Mouse (Mus musculus): ENCODE results near the gene Foxn3. TPM values are rescaled to one million over a fixed set of nuclear protein-coding genes. Genes with fewer than 3 reads are reported as not detected.
A peak's percentile ranks its signal among the peaks of the same experiment; 100 is the strongest.

The Foxn3 gene
- total and polyA plus RNA-seq, 3 experiments = 9.7 to 26.8 (median 11.0) TPM

- dilution Hi-C loops (cut with MboI; ENCODE audit: extremely low pct_ligation_motif_present, extremely low pct_unique_long_range_greater_than_20kb, low sequenced_read_pairs) (no loop called here), in situ Hi-C loops (cut with MboI; ENCODE audit: low pct_ligation_motif_present, low pct_unique_long_range_greater_than_20kb, low sequenced_read_pairs) (loop anchor here (5.0 kb wide), 1 partner anchor 66 kb away; no protein-coding TSS in a partner anchor)
- H3K9ac ChIP-seq (ENCODE audit: insufficient read depth, low read depth) = peak overlapping the region; percentile 86
- H3K79me2 ChIP-seq (replicated peaks; ENCODE audit: control insufficient read depth, extremely low read depth, insufficient read depth, poor library complexity, severe bottlenecking) = peaks cover 37% of the 10 kb centered on the region
- peak overlapping the region; percentile 99 for H3K4me2 ChIP-seq (ENCODE audit: insufficient read depth, low read depth, poor library complexity, severe bottlenecking)
- no peaks in the 10 kb centered on the region for H3K9me3 ChIP-seq (replicated peaks; ENCODE audit: low read length)
- H3K36me3 ChIP-seq (replicated peaks in 1 of 2; ENCODE audit: control insufficient read depth in 1 of 2, insufficient read depth in 1 of 2, low read length in 1 of 2) = peaks cover 0 to 27% of the 10 kb centered on the region in 2 experiments
- H3K4me1 ChIP-seq (ENCODE audit: control insufficient read depth in 1 of 2, insufficient read depth in 2 of 2) = peaks cover 0 to 31% of the 10 kb centered on the region in 2 experiments; a peak in 2 of 4 replicates
- peak; percentile 92 for DNase-seq (ENCODE audit: extremely low read depth)
- no peaks in the 10 kb centered on the region for H3K27me3 ChIP-seq (replicated peaks)
- peak overlapping the region; percentile 67 to 93 (median 78) for H3K4me3 ChIP-seq (replicated peaks in 1 of 3; ENCODE audit: low read depth in 2 of 3, low read length in 2 of 3, poor library complexity in 1 of 3)
- H3K27ac ChIP-seq (ENCODE audit: insufficient read depth, low read depth) = peak overlapping the region; percentile 90; the same call in 1 of the 2 replicates
- TF ChIP-seq ZNF384 (IDR thresholded peaks at IDR 0.05; ENCODE audit: low read depth, low read length) (peak; percentile 89), BHLHE40 (IDR thresholded peaks at IDR 0.05; ENCODE audit: low read depth, low read length) (peak; percentile 72; the same call in 1 of the 2 replicates), CHD2 (IDR thresholded peaks at IDR 0.05; ENCODE audit: low read length) (peak; percentile 84), SIN3A (IDR thresholded peaks at IDR 0.05; ENCODE audit: low read length) (peak; percentile 89; the same call in 1 of the 2 replicates), MEF2A (IDR thresholded peaks at IDR 0.05; ENCODE audit: borderline replicate concordance, low read depth, low read length) (peak; percentile 68; the same call in 1 of the 2 replicates), MAX (IDR thresholded peaks at IDR 0.05; ENCODE audit: low read length) (peak; percentile 1; the same call in 1 of the 2 replicates), ELF1 (IDR thresholded peaks at IDR 0.05; ENCODE audit: low read depth, low read length) (peak; percentile 55; the same call in 1 of the 2 replicates), IRF4 (IDR thresholded peaks at IDR 0.05; ENCODE audit: low read depth, low read length) (0 out of 2 replicates have a peak, but pooled peaks have one; percentile 46), KAT2A (IDR thresholded peaks at IDR 0.05; ENCODE audit: insufficient replicate concordance, low read length) (no peak), POLR2A (IDR thresholded peaks at IDR 0.05; ENCODE audit: low read depth, low read length) (peak; percentile 2; the same call in 1 of the 2 replicates), TCF12 (IDR thresholded peaks at IDR 0.05; ENCODE audit: low read depth, low read length) (peak; percentile 50; the same call in 1 of the 2 replicates), MXI1 (IDR thresholded peaks at IDR 0.05; ENCODE audit: low read depth, low read length) (peak; percentile 91), ETS1 (conservative IDR thresholded peaks at IDR 0.05; ENCODE audit: low read depth, low read length) (peak; percentile 88), NELFE (IDR thresholded peaks at IDR 0.05; ENCODE audit: low read depth, low read length) (no peak), TBP (conservative IDR thresholded peaks at IDR 0.05; ENCODE audit: low read depth, low read length) (peak; percentile 58; the same call in 1 of the 2 replicates), MAFK (IDR thresholded peaks at IDR 0.05; ENCODE audit: insufficient replicate concordance, low read length) (no peak)
These were observed 2.0 kb downstream of the Foxn3 start for GRCm38 (mm10) chr12:99561333-99561766.

- dilution Hi-C loops (cut with MboI; ENCODE audit: extremely low pct_ligation_motif_present, extremely low pct_unique_long_range_greater_than_20kb, low sequenced_read_pairs) = no loop called here
- Histone ChIP-seq H3K4me2 (ENCODE audit: insufficient read depth, low read depth, poor library complexity, severe bottlenecking) (peak overlapping the region; percentile 99), H3K79me2 (replicated peaks; ENCODE audit: control insufficient read depth, extremely low read depth, insufficient read depth, poor library complexity, severe bottlenecking) (peaks cover 37% of the 10 kb centered on the region), H3K27me3 (replicated peaks) (no peaks in the 10 kb centered on the region), H3K9me3 (replicated peaks; ENCODE audit: low read length) (no peaks in the 10 kb centered on the region), H3K27ac (ENCODE audit: insufficient read depth, low read depth) (peak overlapping the region; percentile 90), H3K4me3 (replicated peaks in 1 of 3; ENCODE audit: low read depth in 2 of 3, low read length in 2 of 3, poor library complexity in 1 of 3) (peak overlapping the region; percentile 17 to 78 (median 36)), H3K36me3 (replicated peaks in 1 of 2; ENCODE audit: control insufficient read depth in 1 of 2, insufficient read depth in 1 of 2, low read length in 1 of 2) (peaks cover 3 to 32% of the 10 kb centered on the region in 2 experiments), H3K4me1 (ENCODE audit: control insufficient read depth in 1 of 2, insufficient read depth in 2 of 2) (peaks cover 0 to 31% of the 10 kb centered on the region in 2 experiments; a peak in 2 of 4 replicates), H3K9ac (ENCODE audit: insufficient read depth, low read depth) (peak overlapping the region; percentile 10)
- peak; percentile 78 for DNase-seq (ENCODE audit: extremely low read depth)
- in situ Hi-C loops (cut with MboI; ENCODE audit: low pct_ligation_motif_present, low pct_unique_long_range_greater_than_20kb, low sequenced_read_pairs) = loop anchor here (5.0 kb wide), 1 partner anchor 66 kb away; no protein-coding TSS in a partner anchor
- TF ChIP-seq NRF1 (IDR thresholded peaks at IDR 0.05; ENCODE audit: low read depth, low read length) (no peak), CTCF (conservative IDR thresholded peaks at IDR 0.05 in 1 of 2, IDR thresholded peaks at IDR 0.05 in 1 of 2; ENCODE audit: low read depth in 2 of 2, low read length in 2 of 2) (no peak), MXI1 (IDR thresholded peaks at IDR 0.05; ENCODE audit: low read depth, low read length) (no peak), CHD1 (IDR thresholded peaks at IDR 0.05; ENCODE audit: low read depth, low read length) (peak; percentile 73; the same call in 1 of the 2 replicates), RCOR1 (conservative IDR thresholded peaks at IDR 0.05; ENCODE audit: low read depth, low read length) (no peak), UBTF (IDR thresholded peaks at IDR 0.05; ENCODE audit: low read depth, low read length) (no peak), RAD21 (IDR thresholded peaks at IDR 0.05; ENCODE audit: low read depth, low read length) (no peak), ETS1 (conservative IDR thresholded peaks at IDR 0.05; ENCODE audit: low read depth, low read length) (peak; percentile 65), E2F4 (IDR thresholded peaks at IDR 0.05; ENCODE audit: insufficient replicate concordance, low read depth, low read length) (no peak), POLR2AphosphoS2 (IDR thresholded peaks at IDR 0.05; ENCODE audit: low read depth, low read length) (no peak), MAFK (IDR thresholded peaks at IDR 0.05; ENCODE audit: insufficient replicate concordance, low read length) (peak; percentile 53; the same call in 1 of the 2 replicates), NELFE (IDR thresholded peaks at IDR 0.05; ENCODE audit: low read depth, low read length) (no peak), MAZ (IDR thresholded peaks at IDR 0.05; ENCODE audit: low read depth, low read length) (peak; percentile 76), POLR2A (IDR thresholded peaks at IDR 0.05; ENCODE audit: low read depth, low read length) (no peak), PAX5 (IDR thresholded peaks at IDR 0.05; ENCODE audit: low read length) (no peak), SIN3A (IDR thresholded peaks at IDR 0.05; ENCODE audit: low read length) (no peak), ZKSCAN1 (IDR thresholded peaks at IDR 0.05; ENCODE audit: borderline replicate concordance, low read depth, low read length) (no peak), ZC3H11A (IDR thresholded peaks at IDR 0.05; ENCODE audit: low read depth, low read length) (no peak), ZNF384 (IDR thresholded peaks at IDR 0.05; ENCODE audit: low read depth, low read length) (peak; percentile 88), USF2 (conservative IDR thresholded peaks at IDR 0.05; ENCODE audit: low read depth, low read length) (no peak), MAX (IDR thresholded peaks at IDR 0.05; ENCODE audit: low read length) (no peak; the same call in 1 of the 2 replicates)
These were observed 2.6 kb downstream of the Foxn3 start for GRCm38 (mm10) chr12:99560701-99561332.

Data from CH12.LX (cell line).